10 mouse cellular contexts compared by ENCODE assay signal in genomic region chr4:133839385-133839826, GRCm38 (mm10). TPM values are rescaled to one million over a fixed set of nuclear protein-coding genes. Genes with fewer than 3 reads are reported as not detected.
DNase-seq lines count a peak whose midpoint lies in the region; ATAC-seq and TF ChIP-seq lines count a peak whose summit lies in the region.
"Had no signal": no experiment of that assay in that cellular context is flagged by ENCODE, and none has a peak within 500 bp of the region (broad histone marks: within the 10 kb centered on the region; RNA-seq: fewer than 3 reads in every experiment).

No protein-coding gene starts in this region.

- WGBS in forebrain, postnatal 0 days: 63% methylated on average over 4 of the region's 4 CpGs
- WGBS in forebrain, embryonic 11.5 days: 70% methylated on average over 4 of the region's 4 CpGs
- 64% methylated on average over 4 of the region's 4 CpGs for WGBS in lung, embryonic 14.5 days
- 64% methylated on average over 4 of the region's 4 CpGs for WGBS in liver, postnatal 0 days (ENCODE audit: insufficient replicate concordance)

- no peak for TF ChIP-seq EP300 in liver, postnatal 0 days (IDR thresholded peaks at IDR 0.05; ENCODE audit: low read depth)

- H3K4me2 ChIP-seq in forebrain, postnatal 0 days (ENCODE audit: low read depth): no peak overlapping the region
- no peak overlapping the region for H3K4me2 ChIP-seq in forebrain, embryonic 11.5 days (ENCODE audit: low read depth, low read length, severe bottlenecking)
- H3K4me2 ChIP-seq in lung, embryonic 14.5 days: no peak overlapping the region
- no peak overlapping the region for H3K4me2 ChIP-seq in liver, postnatal 0 days (ENCODE audit: low read depth, low read length)

- no peak overlapping the region for H3K4me3 ChIP-seq in forebrain, postnatal 0 days (ENCODE audit: low read depth, low read length)
- no peak overlapping the region for H3K4me3 ChIP-seq in forebrain, embryonic 11.5 days (ENCODE audit: low read depth, low read length)
- H3K4me3 ChIP-seq in lung, embryonic 14.5 days (ENCODE audit: low read depth, low read length): no peak overlapping the region
- H3K4me3 ChIP-seq in liver, postnatal 0 days (ENCODE audit: low read depth, low read length): no peak overlapping the region
- H3K4me3 ChIP-seq: hindbrain, embryonic 10.5 days had no signal

- H3K27me3 ChIP-seq in forebrain, postnatal 0 days (ENCODE audit: insufficient read depth, low read length): no peaks in the 10 kb centered on the region
- H3K27me3 ChIP-seq in forebrain, embryonic 11.5 days (ENCODE audit: control insufficient read depth, insufficient read depth, low read length): no peaks in the 10 kb centered on the region
- no peaks in the 10 kb centered on the region for H3K27me3 ChIP-seq in lung, embryonic 14.5 days (ENCODE audit: insufficient read depth, low read length)
- no peaks in the 10 kb centered on the region for H3K27me3 ChIP-seq in liver, postnatal 0 days (ENCODE audit: insufficient read depth, low read length)

- no peak overlapping the region for H3K27ac ChIP-seq in forebrain, postnatal 0 days (ENCODE audit: low read depth, low read length)
- no peak overlapping the region for H3K27ac ChIP-seq in forebrain, embryonic 11.5 days (ENCODE audit: low read depth, low read length)
- no peak overlapping the region for H3K27ac ChIP-seq in lung, embryonic 14.5 days (ENCODE audit: low read depth)
- H3K27ac ChIP-seq in liver, postnatal 0 days (ENCODE audit: low read depth): no peak overlapping the region
- H3K27ac ChIP-seq: hindbrain, embryonic 10.5 days had no signal

- TF ChIP-seq CTCF in forebrain, postnatal 0 days (IDR thresholded peaks at IDR 0.05; ENCODE audit: low read depth): peak; percentile 38
- TF ChIP-seq CTCF in lung, embryonic 14.5 days (IDR thresholded peaks at IDR 0.05; ENCODE audit: low read depth): peak; percentile 47
- TF ChIP-seq CTCF in liver, postnatal 0 days (IDR thresholded peaks at IDR 0.05; ENCODE audit: low read depth): peak; percentile 66

- no peak overlapping the region for H3K9ac ChIP-seq in forebrain, postnatal 0 days
- H3K9ac ChIP-seq in forebrain, embryonic 11.5 days (ENCODE audit: low read length): no peak overlapping the region
- no peak overlapping the region for H3K9ac ChIP-seq in lung, embryonic 14.5 days
- H3K9ac ChIP-seq in liver, postnatal 0 days (replicated peaks): no peak overlapping the region

- no peaks in the 10 kb centered on the region for H3K36me3 ChIP-seq in forebrain, postnatal 0 days (ENCODE audit: insufficient read depth)
- H3K36me3 ChIP-seq in forebrain, embryonic 11.5 days (ENCODE audit: control insufficient read depth, insufficient read depth, low read length): no peaks in the 10 kb centered on the region
- no peaks in the 10 kb centered on the region for H3K36me3 ChIP-seq in lung, embryonic 14.5 days (ENCODE audit: insufficient read depth)
- no peaks in the 10 kb centered on the region for H3K36me3 ChIP-seq in liver, postnatal 0 days (replicated peaks; ENCODE audit: insufficient read depth, low read length)
- H3K36me3 ChIP-seq: hindbrain, embryonic 10.5 days had no signal

- no peaks in the 10 kb centered on the region for H3K9me3 ChIP-seq in forebrain, postnatal 0 days (ENCODE audit: low read length)
- no peaks in the 10 kb centered on the region for H3K9me3 ChIP-seq in forebrain, embryonic 11.5 days (ENCODE audit: control insufficient read depth, low read length)
- no peaks in the 10 kb centered on the region for H3K9me3 ChIP-seq in lung, embryonic 14.5 days (ENCODE audit: low read depth, low read length)
- H3K9me3 ChIP-seq in liver, postnatal 0 days (ENCODE audit: low read length): no peaks in the 10 kb centered on the region
- H3K9me3 ChIP-seq: hindbrain, embryonic 10.5 days had no signal

- H3K4me1 ChIP-seq in forebrain, postnatal 0 days (ENCODE audit: insufficient read depth): no peaks in the 10 kb centered on the region
- no peaks in the 10 kb centered on the region for H3K4me1 ChIP-seq in forebrain, embryonic 11.5 days (replicated peaks; ENCODE audit: control insufficient read depth, insufficient read depth, low read length)
- H3K4me1 ChIP-seq in lung, embryonic 14.5 days (ENCODE audit: insufficient read depth): no peaks in the 10 kb centered on the region
- no peaks in the 10 kb centered on the region; the same call in 1 of the 2 replicates for H3K4me1 ChIP-seq in liver, postnatal 0 days (ENCODE audit: insufficient read depth)

- DNase-seq in forebrain, postnatal 0 days: no peak
- no peak for DNase-seq in forebrain, embryonic 11.5 days (ENCODE audit: low spot score)
- DNase-seq in lung, embryonic 14.5 days: peak; percentile 49
- DNase-seq in lung, postnatal 4 days: no peak
- peak; percentile 84 for DNase-seq in ES-CJ7 (ENCODE audit: low read depth, low spot score)
- peak; percentile 58 for DNase-seq in liver, postnatal 0 days
- no peak for DNase-seq in right cerebral cortex, adult 2 months (ENCODE audit: low spot score in 2 of 2)
- DNase-seq in right cerebral cortex, adult 18-20 months: no peak
- DNase-seq: right cerebral cortex, postnatal 25 days had no signal

- ATAC-seq in forebrain, postnatal 0 days: no peak
- ATAC-seq in forebrain, embryonic 11.5 days (replicated peaks; ENCODE audit: low FRiP score): no peak
- ATAC-seq in lung, embryonic 14.5 days (ENCODE audit: insufficient read depth): no peak
- no peak for ATAC-seq in liver, postnatal 0 days

RNA-seq across cellular contexts. Expression of gene Rps6ka1, which starts 48.2 kb away (rescaled TPM):
- total RNA-seq in forebrain, postnatal 0 days (2014; rRNA removed): 21.2 and 21.4 TPM in 2 replicates
- 14.3 and 19.4 TPM in 2 replicates for polyA plus RNA-seq in forebrain, postnatal 0 days (2015; fragmentation: Nextera tagmentation; extraction: Ambion mirVana)
- 31.5 and 32.2 TPM in 2 replicates for polyA plus RNA-seq in forebrain, embryonic 11.5 days (2014; fragmentation: Nextera tagmentation; extraction: Ambion mirVana)
- 46.2 and 49.5 TPM in 2 replicates for polyA plus RNA-seq in lung, embryonic 14.5 days (2014; fragmentation: Nextera tagmentation; extraction: Ambion mirVana)
- polyA plus RNA-seq in liver, postnatal 0 days (2015; fragmentation: Nextera tagmentation; extraction: Ambion mirVana): 31.6 and 36.9 TPM in 2 replicates

Comparison
In these comparisons a context has a peak if more than half of its experiments do, and no peak if none do; other contexts are left out.
1. DNase-seq: peak in lung, embryonic 14.5 days (single experiment), ES-CJ7 (single experiment) and liver, postnatal 0 days (single experiment); none in forebrain, postnatal 0 days (single experiment), forebrain, embryonic 11.5 days (single experiment), lung, postnatal 4 days (0 of 2), right cerebral cortex, adult 2 months (0 of 2) and right cerebral cortex, adult 18-20 months (single experiment).
2. Peak in every context shown above with its lines, with median percentiles within 50 percentile points of each other: CTCF ChIP-seq.